Mouse (Mus musculus) left cerebral cortex, adult 11 months (tissue): ENCODE measurements around the gene Magi2.
"Not testable (repeated sequence)": the region's sequence is repeated elsewhere in the genome, so short reads cannot be mapped to it uniquely, and the experiment has no call there.

Source experiments
- DNase-seq: peaks from one replicate; pipeline ENCODE4 v3.0.0; 2022; ENCODE audit warnings: low spot score

Magi2 gene

DNA sequence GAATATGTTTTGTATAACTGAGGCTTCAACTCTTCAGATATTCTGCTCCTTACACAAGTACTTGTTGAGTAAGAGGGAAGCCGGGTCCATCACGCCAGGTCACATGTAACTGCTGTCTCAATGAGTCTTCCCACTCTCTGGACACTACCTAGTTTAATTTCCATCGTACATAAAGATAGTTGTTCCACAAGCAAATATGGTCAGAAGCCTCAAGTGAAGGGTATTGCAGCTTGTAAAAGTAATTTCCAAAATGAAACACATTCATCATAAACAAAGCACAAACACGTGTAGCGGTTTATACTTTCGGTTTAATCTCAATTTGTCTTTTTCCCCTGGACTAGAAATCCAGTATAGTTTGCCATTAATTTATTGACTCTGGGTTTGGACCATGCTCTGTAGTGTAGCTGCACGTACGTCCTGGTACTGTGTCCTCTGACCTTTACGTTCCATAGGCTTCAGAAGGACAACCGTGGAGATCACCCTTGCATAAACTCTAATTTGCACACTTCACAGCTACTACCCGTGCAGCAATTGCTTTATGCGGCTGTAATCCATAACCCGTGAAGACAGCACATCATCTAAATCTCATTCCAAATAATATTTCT is 1477.2 kb downstream of the Magi2 start:
- no peak for DNase-seq

DNA sequence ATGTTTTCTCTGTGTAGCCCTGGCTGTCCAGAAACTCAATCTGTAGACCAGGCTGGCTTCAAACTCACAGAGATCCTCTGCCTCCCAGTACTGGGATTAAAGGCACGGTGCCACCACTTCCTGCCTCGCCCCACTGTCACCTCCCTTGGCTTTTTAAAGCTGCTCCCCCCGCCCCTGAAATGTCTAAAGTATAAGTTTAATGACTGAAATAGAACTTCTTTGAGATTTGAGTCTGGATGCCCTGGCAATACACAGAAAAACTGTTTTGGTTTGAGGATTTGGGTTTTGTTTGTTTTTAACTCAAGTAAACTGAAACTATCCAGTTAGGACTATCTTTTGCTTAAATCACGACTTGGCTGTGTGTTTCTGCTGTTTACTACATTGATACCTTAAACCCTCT is 1478.0 kb downstream of the Magi2 start:
- DNase-seq, result no peak

DNA sequence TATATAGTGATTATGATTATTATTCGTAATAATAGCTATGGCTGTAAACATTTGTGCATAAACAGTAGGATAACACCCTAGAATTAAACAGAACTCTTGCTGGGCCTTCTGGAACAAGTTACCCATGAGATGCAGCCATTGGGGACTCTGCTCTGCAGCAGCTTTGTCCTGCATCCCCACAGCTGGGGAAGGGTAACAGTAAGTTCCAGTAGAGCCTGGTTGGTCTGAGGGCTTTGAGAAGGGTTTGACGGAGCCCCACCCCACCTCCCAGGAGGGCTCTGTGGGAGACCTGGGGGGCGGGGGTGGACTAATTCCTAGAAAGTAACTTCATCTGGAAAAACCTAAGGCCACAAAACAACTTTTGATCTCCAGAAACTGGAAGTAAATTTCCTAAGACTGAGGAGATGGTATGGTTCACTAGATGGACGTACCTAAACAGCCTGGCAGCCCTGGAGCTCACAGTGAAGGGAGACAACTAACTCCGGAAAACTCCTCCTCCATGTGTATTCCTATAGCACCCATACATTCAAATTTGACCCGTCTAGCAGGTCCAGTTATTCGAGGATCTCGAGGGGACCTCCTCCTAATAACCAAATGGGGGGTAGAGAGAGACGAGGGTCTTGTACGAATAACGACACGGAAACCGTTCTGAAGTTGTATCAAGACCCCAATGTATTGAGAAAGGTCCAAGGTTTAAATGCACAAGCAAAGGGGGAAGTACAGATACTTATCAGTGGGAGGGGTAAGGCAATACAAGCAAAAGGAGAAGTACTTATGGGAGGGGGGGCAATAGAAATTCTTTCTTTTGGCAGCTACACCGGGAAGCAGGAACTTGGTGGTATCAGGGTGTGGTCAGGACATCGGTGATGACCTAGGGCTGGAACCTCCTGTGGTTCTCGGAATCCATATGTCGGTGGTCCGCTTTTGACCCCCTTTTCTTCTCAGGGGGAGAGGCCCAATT is 1479.8 kb downstream of the Magi2 start:
- DNase-seq, result not testable (repeated sequence)

DNA sequence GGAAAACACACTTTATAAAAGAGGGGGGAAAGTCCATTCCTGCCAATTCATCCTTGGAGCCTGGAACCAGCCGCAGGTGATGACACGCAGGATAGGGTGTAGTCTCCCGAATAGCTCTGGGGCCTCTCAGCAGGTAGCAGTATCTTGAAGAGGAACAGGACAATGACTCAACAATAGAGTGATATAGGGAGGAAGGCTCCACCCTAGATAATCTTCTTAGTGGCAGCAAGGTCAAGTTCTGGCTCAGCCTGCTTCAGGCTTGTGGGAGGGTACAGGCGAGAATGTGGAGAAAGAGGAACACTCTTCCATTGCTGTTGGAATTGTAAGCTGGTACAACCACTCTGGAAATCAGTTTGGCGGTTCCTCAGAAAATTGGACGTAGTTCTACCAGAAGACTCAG is 1484.0 kb downstream of the Magi2 start:
- DNase-seq, result not testable (repeated sequence)

DNA sequence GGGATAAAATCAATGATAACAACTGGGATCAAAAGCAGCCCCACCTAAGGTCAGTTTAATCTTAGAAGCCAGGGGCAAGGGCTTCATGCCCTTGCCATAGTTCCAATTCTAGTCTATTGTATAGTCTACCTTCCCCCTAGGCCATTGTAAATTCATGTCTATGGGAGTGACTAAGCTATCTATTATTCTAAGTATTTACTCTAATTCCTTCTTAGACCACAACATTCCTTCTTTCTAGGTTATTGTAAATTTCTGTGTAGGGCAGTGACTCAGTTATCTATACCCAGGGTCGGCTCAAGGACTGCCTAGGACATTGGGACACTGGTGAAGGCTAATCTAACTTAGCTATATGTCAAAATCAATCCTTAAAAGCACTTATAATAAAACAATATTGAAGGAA is 1487.8 kb downstream of the Magi2 start:
- not testable (repeated sequence) for DNase-seq

DNA sequence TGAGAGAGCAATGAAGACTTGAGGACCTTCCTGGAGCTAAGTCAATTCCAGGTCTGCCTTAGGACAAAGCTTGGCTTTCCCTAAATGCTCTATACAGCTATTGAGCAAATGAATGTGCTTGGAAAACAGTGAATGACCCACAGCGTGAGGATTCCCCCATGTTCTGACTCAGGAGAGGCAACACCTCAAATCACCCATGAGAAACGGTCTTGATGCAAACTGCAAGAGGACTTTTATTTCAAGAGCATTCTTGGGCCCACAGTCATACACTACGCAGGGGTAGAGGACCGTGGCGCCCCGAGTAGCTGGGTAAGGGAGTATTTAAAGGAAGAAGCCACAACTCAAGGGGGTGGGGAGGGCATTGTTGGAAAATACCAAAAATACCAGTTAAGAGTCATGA is 1489.1 kb downstream of the Magi2 start:
- not testable (repeated sequence) for DNase-seq

DNA sequence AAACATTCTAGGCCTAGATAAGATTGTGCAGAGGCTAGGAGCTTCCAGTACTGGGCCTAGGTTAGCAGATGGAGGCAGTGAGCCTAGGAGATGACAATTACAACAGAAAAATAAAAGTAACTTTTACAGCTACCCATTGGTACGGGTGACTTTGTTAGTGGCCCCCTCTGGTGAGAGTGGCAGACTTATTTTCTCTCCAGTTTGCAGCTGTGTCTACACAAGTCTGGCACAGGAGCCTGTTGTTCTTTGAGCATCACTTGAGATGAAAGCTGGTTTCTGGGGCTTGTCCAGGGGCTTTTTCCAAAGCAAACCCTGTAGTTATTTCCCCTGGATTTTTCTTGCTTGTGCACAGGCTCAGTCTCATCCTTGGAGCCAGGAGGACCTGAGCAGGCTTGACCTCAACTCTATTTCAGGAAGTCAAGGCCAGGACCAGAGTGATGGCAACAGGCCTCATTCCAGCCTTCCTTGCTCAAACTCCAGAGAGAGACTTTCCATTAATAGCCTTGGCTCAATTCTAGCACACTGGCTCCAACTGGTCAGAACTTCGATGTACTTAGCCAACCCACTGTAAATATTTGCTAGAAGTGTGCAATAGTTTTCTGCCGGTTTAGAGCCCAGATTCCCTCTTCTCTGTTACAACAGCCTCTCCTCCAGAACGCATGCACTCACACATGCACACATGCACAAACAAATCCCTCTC is 1493.5 kb downstream of the Magi2 start:
- DNase-seq, result no peak

DNA sequence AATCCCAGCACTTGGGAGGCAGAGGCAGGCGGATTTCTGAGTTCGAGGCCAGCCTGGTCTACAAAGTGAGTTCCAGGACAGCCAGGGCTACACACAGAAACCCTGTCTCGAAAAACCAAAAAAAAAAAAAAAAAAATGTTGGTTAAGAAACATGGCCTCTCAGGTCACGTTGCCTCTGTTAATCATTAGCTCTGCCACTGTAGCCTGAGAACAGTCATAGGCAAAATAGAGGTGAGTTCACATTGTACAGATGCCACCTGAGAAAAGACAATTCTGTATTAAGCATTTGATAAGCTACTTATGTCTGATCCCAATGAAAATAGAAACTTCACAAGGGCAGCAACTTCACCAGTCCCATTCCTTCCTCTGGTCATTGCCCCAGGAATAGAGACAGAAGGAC is 1496.4 kb downstream of the Magi2 start:
- not testable (repeated sequence) for DNase-seq

DNA sequence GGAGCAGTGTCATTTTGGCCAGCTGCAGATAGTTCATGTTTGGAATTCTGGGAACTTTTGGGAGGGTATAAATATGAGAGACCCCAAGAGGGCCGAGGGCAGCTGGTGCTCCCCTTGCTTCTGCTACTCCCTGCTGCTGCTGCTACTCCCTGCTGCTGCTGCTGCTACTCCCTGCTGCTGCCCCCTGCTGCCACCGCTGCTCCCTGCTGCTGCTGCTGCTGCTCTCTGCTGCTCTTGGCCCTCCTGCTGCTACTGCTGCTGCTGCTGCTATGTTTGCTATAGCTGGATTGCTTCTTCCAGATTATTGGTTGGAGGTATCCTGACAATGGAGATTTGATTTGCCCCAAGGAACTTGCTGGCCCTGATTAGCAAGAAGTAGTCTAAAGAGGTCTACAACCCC is 1512.0 kb downstream of the Magi2 start:
- no peak for DNase-seq

DNA sequence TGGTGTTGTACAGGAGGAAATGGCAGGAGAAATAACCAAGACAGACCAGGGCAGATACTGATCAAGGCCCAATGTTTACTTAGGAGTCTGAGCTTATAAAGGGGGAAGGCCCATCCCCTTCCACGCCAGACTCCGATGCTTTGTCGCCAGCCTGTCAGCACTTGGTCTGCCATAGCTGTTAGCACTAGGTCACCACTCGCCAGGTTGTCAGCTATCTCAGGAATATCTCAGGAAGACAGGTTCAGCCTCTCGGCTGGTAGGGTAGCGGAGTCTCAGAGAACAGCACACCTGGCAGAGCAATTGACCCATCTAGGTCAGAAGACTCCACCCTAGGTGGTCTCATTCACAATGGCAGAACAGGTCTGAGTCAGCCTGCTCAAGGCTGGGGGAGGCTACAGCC is 1514.4 kb downstream of the Magi2 start:
- DNase-seq, result no peak

DNA sequence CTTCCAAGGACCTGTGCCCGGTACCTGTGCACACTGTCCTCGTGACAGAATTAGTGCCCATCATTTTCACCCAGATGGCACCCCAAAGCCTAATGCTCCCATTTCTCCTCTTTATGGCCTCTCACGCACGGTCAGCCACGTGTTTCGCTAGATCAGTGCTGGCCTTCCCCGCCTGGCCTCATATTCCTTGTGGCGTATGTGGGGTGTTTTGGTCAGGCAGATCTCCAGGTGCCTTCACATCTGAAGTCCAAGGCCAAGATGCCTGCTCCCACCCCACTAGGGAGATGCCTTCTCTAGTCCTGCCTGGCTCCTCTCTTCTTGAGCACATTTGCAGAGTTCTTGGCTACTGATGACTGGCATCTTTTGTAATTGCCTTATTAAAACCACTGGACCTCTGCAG is 1515.1 kb downstream of the Magi2 start:
- no peak for DNase-seq

DNA sequence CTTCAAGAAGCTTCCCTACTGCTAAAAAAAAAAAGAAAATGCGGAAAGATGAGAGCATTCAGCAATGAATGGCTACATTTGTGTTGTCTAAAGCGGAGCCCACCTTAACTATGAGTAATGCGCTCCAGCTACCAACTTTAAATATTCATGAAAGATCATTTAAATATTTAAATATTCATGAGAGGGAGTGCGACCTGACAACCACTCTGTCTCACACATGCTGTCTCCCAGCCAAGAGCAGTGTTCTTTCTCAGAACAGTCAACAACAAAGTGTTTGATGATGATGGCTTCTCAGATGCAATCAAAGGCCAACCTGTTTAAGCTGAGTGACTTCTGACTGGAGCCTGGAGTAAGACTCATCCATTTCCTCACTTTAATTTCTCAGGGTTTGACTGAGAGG is 1521.3 kb downstream of the Magi2 start:
- DNase-seq, result no peak

DNA sequence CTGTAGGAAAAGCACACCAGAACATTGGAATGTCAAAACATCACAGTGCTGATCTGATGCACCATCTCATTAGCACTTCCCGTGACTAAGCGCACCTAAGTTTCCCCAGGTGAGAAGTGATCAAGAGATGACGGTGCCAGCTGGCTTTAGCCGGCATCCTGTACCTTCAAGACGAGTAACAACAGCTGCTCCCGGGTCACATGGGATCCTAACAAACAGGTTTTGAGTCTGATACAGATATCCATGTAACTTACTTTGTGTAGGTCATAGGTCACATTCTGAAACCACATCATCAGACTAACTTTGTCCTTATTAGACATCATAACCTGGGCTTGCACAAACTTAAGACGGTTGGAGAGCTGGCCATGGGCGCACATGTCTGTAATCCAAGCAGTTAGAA is 1522.0 kb downstream of the Magi2 start:
- DNase-seq, result no peak

DNA sequence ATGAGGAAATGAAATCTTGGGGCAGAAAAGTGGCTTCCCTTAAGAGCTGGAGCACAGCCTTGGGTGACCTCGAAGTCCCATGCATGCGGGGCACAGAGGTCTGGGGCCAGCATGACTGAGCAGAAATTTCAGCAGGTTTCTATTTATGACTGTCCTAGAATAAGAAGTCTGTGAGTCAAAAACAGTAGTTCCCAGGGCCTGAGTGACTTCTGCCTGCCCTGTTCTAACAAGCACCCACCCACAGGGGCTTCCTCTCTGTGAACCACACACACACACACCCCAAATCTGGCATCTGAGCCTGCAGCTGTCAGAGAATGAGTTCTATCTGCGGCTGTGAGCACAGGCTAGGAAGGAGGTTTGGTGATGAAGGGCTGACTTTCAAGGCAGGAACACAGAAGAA is 1522.7 kb downstream of the Magi2 start:
- DNase-seq, result no peak

DNA sequence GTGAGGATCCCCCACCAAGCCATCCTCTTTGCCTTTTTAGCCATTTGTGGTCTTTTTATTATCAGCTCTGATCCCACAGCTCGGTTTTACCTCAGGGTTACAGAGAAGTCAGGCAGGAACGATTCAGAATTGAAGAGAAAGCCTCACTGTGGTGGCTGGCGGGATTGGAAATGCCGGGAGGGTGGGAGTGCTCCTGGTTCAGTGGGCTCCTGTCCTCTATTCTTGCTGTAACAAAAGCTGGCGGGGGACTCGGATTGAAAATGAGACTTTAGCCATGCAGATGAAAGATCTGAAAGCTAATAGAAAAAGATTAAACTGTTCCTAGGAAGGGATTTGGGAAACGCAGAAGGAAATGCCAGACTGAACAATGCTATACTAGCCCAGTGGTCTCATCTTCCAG is 1524.2 kb downstream of the Magi2 start:
- DNase-seq, result no peak

DNA sequence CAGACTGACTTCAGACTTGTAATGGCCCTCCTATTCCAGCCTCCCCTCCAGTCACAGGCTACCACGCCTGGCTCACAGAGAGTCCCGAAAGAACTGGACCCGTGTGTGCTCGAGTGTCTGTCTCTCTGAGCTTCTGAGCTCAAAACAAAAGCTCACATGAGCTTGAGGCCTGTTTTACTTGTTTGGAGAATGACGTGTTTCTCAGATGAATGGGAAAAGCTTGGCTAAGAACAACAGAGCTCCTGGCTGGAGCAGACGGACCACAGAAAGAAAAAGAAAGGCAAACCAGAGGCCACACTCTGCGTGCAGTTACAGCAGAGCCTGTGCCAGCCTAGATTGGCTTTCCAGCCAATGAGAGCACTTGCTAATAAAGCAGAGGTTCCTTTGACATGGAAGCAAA is 1524.9 kb downstream of the Magi2 start:
- DNase-seq, result no peak

DNA sequence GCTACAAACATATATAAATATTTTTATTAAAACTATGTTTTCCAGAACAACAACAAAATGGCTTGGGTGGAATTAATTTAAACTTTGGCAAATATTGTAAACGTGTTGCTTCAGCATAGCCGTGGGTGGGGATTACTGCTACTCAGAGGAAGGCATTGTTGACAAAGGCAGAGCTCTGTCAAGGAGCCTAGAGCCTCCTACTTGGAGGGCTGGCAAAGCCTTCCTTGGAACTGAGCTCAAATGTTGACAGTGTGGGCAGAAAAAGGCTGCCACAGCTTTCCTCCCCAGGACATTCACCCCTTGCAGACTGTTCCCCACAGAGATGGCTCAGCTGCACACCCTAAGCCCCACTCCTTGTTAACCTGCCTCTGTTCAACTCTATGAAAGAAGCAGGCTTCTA is 1526.3 kb downstream of the Magi2 start:
- no peak for DNase-seq

DNA sequence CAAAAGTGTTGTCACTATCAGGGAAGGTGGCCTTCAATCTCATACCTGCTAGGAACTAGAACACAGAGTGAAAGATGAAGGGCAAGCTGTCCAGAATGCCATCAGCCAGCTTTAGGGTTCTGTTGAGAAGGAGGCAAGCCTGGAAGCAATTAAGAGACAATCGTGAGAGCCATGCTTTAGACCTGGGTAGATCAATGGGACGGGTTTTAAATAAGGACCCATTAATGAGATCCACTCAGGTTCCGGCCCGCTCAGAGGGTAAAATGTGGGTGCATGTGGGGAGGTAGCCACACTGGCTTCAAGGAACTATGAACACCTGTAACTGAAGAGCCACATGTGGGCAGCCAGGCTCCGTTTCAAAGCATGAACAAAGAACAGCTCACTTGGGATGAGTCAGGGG is 1527.1 kb downstream of the Magi2 start:
- DNase-seq, result no peak
